Mouse (Mus musculus): ENCODE data around the gene Rnf144b.

- TF ChIP-seq CTCF (IDR thresholded peaks at IDR 0.05; ENCODE audit: extremely low read depth, insufficient read length, insufficient replicate concordance, low read depth, low read length) (peak; percentile 51; the same call in 1 of the 2 replicates), POLR2A (IDR thresholded peaks at IDR 0.05; ENCODE audit: low read depth, low read length) (peak; percentile 52)
Measured at GRCm38 (mm10) chr13:47105711-47106579, 16.5 kb upstream of the Rnf144b start, which contains the start of gene Dek.
